Mouse (Mus musculus): ENCODE results near the gene Aldh5a1. TPM values are rescaled to one million over a fixed set of nuclear protein-coding genes. Genes with fewer than 3 reads are reported as not detected.
"Not testable (repeated sequence)": the region's sequence is repeated elsewhere in the genome, so short reads cannot be mapped to it uniquely, and the experiment has no call there.

Gene Aldh5a1
- total RNA-seq (2015; ENCODE audit: low replicate concordance) = not detected in 2 replicates
- 0.13 TPM in 1 of 2 replicates, not detected in the other for total RNA-seq (2017; ENCODE audit: low replicate concordance)

DNA sequence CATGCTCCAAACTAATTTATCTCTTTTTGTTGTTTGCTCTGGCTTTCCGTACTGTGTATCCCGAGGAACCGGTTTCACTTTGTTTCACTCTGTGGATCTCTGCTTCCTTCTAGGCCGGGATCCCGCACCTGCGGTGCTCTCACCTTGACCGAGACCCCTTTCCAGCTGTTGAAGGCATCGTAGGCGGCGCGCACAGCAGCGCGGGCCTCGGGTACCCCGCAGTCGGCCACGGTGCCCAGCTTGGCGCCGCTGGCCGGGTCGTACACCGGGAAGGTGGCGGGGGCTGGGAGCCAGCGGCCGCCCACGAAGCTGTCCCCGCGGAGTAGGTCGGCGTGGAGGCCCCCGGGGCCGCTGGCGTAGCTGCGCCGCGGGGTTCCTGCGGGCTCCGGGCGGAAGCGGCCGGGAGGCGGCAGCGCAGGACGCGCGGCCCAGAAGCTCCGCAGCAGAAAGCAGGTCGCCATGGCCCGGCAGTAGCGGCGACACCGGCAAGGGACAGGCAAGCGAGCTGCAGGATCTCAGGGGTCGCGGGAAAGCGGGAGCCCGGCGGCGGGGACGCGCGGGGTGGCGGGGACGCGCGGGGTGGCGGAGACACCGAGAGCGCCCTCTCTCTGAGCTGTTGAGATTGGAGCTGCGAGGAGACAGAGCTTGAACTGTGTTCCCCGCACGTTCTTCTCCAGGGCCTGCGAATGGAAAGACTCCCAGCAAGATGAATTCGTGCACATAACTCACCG, at the start of gene Aldh5a1:
Gene Aldh5a1, minus strand, starts transcription at position 554 of the 731 bp plus-strand sequence.
- ATAC-seq (replicated peaks; ENCODE audit: low FRiP score, poor library complexity, severe bottlenecking) = no peak

DNA sequence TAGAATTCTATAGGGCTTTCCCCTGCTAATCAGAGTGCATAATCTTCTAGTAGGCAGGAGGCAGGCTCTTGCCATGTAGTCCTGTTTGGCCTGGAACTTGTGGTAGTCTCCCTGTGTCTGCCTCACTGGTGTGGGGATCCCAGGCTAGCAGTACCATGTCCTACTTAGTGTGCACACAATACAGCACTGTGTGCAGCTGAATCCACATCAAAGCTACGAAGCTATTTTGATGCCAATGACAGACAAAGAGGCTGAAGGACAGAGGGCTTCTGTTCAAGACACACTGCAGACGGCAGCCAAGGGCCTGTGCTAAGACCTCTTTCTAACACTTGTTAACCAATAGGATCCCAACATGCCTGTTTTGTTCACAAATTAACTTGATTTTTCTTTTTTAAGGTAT, 48.0 kb upstream of the Aldh5a1 start:
- no peak for ATAC-seq (replicated peaks; ENCODE audit: low FRiP score, poor library complexity, severe bottlenecking)

DNA sequence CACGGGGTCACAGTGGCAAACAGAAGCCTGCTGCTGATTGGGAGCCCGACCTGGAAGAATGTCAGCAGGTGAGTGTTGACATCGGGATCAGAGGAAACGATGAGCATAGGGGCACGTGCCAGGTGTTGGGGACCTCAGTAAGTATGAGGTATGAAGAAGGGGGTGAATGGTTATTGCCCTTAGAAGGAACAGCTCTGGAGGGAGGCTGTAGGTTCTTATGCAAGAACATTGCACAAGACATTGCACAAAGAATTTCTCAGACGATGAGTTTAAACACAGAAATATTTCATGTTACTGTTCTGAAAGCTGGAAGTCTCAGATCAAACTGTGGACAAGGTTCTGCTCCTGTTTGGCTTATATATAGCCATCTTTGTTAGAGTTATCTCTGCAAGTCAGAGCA, 43.6 kb upstream of the Aldh5a1 start:
- no peak for ATAC-seq (replicated peaks; ENCODE audit: low FRiP score, poor library complexity, severe bottlenecking)

DNA sequence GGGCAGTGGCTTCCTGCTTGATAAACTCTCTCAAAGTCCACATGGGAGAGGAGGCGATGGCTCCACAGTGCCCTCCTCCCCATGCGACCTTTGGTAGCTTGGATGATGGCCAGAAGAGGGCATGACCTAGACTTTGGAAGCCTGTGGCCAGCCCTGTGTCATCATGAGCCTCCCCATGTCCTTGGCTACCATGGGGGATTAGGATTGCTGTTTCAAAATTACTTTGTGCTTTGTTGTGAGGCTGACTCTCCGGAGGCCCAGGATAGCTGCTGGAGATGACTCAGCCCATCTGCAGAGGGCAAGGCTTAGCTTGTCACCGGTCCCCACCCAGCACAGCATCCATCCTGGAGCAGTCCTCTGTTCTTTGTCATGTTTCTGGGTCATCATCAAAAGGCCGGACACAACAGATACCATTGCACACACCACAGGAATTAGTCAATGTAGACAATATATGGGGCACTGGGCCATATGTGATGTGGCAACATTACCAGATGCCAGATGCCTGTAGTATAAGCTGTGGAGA, 40.4 kb upstream of the Aldh5a1 start:
- ATAC-seq (replicated peaks; ENCODE audit: low FRiP score, poor library complexity, severe bottlenecking) = no peak

DNA sequence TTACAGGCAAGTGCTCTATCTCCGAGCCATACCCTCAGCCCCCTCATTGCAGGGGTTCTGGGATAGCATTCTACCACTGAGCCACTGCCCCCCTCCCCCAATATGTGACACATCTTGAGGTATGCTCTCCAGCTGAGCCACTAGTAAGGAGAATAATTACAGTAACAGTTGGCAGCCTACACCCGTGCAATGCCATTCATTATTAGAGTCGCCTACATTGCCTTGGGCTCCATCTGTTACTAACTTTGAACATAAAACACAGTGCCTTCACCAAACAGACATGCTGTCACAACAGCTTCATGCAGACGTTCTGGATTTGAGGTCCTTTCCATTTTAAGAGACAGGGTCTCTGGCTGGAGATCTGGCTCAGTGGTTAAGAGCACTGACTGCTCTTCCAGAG, 38.9 kb upstream of the Aldh5a1 start:
- no peak for ATAC-seq (replicated peaks; ENCODE audit: low FRiP score, poor library complexity, severe bottlenecking)

DNA sequence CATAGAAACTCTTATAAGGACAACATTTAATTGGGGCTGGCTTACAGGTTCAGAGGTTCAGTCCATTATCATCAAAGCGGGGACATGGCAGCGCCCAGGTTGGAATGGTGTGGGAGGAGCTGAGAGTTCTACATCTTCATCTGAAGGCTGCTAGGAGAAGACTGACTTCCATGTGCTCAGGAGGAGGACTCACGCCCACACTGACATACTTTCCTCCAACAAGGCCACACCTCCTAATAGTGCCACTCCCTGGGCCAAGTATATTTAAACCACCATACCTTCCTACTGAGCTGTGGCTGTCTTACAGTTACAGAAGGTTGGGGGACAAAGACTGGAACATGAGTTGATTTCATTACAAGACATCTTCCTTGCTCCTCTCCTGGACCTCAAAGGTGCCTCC, 34.3 kb upstream of the Aldh5a1 start:
- not testable (repeated sequence) for ATAC-seq (replicated peaks; ENCODE audit: low FRiP score, poor library complexity, severe bottlenecking)

DNA sequence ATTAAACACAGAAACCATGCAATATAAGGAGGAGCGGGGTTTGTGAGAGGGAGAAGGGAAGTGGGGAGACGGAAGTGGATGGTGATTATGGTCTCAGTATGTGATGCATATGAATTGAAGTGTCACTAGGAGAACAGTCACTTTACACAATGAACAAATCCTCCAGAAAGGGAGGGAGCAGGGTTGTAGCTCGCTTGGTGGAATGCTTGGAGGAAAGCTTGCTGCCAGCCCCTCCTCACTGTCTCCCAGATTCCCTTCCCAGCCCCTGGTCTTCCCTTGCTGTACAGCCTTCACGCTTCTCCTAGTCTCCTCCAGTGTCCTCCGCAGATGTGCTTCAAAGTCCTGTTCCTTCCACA, 28.4 kb upstream of the Aldh5a1 start:
- ATAC-seq (replicated peaks; ENCODE audit: low FRiP score, poor library complexity, severe bottlenecking) = peak; percentile 58

DNA sequence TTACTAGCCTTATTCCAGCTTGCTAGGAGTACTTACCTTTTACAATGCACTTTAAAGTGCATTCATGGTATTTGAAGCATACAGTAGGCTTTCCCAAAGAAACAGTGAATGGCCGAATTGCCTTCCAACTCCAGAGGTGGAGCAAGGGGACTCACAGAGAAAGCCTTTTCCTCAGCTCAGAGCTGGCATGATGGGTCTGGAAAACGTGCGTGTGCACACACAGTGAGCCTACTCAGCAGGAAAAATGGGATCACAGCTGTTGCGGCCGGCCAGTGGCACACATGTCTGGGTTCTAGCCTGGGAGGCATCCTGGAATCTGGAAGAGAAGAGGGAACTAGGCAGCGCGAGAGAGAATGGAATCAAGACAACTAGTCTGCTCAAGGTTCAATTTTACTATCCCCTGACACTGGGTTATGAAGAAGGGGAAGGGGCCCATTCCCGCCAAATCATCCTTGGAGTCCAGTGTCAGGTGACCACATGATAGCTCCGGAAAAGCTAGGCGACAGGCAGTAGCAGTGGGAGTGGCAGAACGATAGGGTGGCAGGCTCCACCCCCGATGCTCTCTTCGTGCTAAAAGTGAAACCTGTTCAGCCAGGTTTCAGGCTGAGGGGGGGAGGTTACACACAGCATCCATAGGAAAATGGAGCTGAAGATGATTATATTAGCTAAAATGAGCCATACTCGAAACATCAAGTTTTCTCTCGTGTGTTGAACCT, 27.8 kb upstream of the Aldh5a1 start:
- peak; percentile 70 for ATAC-seq (replicated peaks; ENCODE audit: low FRiP score, poor library complexity, severe bottlenecking)

DNA sequence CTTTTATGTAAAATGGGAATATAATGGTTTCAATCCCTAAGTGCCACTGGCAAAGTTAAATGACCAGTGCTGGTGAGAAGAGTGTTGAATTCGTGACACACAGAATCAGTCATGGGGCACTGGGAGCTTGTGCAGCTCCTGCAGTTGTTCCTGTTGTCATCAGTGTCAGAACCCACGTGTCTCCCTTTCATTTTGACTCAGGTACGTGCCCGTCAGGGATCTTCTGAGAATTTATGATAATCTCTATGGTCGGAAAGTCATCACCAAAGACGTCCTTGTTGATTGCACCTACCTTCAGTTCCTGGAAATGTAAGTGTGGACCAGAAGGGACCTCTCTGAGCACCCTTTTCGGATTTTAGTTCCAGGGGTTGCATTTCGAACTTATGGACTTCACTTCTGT, 24.7 kb upstream of the Aldh5a1 start:
- no peak for ATAC-seq (replicated peaks; ENCODE audit: low FRiP score, poor library complexity, severe bottlenecking)

DNA sequence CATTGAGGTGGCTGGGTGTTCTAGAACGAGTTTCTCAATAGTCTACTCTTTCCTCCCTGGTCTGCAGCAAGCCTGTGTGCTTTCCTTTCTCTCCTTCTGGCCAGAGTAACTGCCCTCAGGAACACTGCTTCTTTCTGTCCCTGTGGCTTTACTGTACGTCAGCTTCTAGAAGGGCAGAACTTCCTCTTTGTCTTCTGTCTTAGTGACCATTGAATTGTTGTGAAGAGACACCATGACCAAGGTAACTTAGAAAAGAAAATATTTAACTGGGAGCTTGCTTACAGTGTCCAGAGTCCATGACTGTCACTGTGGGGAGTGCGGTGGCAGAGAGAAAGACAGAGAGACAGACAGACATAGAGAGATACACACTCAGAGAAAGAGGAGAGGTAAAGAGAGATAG, 22.6 kb upstream of the Aldh5a1 start:
- no peak for ATAC-seq (replicated peaks; ENCODE audit: low FRiP score, poor library complexity, severe bottlenecking)

DNA sequence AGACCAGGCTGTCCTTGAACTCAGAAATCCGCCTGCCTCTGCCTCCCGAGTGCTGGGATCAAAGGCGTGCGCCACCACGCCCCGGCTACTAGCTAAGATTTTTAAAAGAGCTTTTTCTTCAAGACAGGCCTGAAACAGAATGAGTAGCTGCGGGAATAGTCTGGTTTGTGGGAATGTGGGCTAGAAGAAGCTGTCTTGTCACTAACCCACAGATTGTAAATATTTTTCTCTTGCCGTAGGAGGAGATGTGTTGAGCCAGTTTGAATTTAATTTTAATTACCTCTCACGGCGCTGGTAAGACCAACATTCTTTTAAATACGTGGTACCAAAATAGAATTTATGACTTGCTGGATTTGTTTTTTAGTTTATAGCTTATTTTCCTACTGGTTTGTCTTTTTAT, 21.2 kb upstream of the Aldh5a1 start:
- ATAC-seq (replicated peaks; ENCODE audit: low FRiP score, poor library complexity, severe bottlenecking) = no peak

DNA sequence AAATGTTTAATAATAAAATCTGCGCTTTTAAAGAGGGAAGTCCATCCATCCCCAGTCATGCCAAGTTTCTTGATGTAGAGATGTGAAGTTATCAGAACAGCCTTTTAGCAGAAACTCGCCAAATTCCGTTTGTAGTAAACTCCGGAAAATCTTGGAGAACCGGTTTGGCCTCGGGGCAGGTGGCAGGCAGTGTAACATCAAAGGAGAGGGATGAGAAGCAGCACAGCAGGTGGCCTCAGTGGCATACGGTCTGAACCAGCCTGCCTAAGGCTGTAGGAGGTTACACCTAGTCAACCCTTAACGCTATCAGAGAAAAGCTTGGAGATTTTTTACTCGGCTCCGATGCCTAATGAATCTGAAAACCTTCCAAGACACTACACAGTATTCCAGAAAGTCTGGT, 18.0 kb upstream of the Aldh5a1 start:
- no peak for ATAC-seq (replicated peaks; ENCODE audit: low FRiP score, poor library complexity, severe bottlenecking)

DNA sequence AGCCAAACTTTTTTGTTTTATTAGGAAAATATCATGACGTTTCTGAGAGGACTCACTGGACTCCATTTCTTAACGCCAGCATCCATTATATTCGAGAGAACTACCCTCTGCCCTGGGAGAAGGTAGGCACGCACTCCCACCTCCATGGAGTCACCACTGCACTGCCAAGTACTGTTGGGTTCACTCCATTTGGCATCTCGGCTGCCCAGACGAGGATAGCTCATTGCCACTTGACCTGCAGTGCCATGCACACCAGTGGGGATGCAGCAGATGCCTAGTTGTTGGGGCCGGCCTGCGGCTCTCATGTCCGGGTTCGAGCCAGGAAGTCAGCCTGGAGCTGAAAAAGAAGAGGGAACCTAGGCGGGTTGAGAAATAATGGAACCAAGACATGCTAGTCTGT, 17.6 kb upstream of the Aldh5a1 start:
- ATAC-seq (replicated peaks; ENCODE audit: low FRiP score, poor library complexity, severe bottlenecking) = no peak

DNA sequence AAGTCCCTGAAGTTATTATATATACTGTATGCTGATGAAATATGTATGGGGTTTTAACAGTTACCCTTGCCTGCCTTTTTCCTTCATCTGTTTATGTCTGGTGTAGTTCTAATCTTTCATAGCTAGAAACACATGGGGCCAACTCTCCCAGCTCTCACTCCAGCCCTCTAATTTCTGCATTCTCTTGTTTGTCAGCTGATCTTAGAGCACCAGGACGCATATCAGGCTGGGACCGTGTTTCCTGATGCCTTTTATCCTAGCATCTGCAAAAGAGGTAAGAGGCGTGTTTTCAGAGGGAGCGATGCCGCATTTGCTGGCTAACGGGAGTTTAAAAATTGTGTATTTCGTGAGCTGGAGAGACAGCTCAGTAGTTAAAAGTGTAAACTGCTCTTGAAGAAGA, 15.2 kb upstream of the Aldh5a1 start:
- no peak for ATAC-seq (replicated peaks; ENCODE audit: low FRiP score, poor library complexity, severe bottlenecking)

DNA sequence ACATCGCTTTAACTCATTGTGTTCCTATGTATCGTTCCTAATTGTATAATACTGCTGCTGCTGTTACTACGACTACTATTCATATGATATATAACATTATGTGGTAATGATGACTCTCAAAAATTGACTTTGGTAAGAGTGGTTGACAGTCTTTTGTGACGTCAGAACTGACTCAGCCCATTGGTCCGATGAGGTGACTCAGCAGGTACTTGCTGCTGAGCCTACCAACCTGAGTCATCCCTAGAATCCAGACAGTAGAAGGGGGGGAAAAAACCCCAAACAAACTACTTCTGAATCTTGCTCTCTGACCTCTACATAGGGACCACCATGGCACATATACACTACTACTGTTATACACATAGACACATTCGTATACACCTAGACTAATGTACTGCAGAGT, 11.4 kb upstream of the Aldh5a1 start:
- no peak for ATAC-seq (replicated peaks; ENCODE audit: low FRiP score, poor library complexity, severe bottlenecking)

DNA sequence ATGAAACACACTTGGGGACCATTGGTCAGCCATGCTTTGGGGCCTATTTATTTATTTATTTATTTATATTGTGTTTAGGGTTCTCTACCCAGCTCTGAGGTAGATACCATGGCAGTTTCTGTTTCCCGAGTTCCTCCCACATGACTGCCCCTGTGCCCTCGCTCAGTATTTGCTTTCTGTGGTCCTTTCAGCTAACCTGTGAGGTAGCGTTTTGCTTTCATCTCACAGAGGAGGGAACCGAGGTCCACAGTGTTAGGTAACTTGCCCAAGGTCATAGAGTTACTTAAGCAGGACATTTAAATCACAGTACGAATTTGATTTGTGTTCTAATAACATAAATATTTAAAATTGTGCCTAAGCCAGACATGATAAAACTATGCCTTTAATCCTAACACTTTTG, 9.7 kb upstream of the Aldh5a1 start:
- no peak for ATAC-seq (replicated peaks; ENCODE audit: low FRiP score, poor library complexity, severe bottlenecking)

DNA sequence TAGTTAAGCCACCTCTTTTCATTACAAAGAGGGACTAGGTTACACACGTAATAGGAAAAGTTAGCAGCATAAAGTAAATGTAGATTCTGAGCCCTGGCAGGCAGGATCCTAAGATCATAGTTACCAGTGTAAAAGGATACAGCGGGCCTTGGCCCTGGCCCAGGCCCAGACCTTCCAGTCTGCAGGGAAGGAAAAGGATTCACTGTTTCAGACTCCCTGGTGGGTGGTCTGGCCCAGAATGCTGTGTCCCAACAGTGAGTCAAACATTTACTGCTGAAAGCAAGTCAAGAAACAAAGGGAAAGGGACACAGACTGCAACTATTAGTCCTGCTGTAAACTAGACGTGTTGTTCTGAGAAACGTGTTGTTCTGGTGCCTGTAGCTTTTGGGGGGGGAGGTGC, 8.1 kb upstream of the Aldh5a1 start:
- no peak for ATAC-seq (replicated peaks; ENCODE audit: low FRiP score, poor library complexity, severe bottlenecking)

DNA sequence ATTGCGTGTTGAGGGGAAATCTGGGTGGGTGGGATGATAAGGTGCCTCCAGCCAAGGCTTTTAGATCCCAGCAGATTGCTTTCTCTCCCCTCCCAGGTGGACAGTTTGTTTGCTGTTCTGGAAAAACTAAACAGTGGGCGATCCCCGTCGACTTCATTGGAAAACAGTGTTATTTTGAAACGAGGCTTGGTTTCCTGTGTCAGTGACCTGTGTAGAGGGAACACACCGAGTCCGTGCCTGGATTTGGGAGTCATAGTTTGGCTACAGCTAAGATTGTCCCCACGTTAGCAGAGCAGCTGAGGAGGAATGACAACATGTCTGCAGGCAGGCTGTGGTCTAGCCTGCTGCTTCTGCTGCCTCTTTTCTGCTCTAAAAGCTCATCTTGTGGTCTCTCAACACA, 5.8 kb upstream of the Aldh5a1 start:
- ATAC-seq (replicated peaks; ENCODE audit: low FRiP score, poor library complexity, severe bottlenecking) = no peak

DNA sequence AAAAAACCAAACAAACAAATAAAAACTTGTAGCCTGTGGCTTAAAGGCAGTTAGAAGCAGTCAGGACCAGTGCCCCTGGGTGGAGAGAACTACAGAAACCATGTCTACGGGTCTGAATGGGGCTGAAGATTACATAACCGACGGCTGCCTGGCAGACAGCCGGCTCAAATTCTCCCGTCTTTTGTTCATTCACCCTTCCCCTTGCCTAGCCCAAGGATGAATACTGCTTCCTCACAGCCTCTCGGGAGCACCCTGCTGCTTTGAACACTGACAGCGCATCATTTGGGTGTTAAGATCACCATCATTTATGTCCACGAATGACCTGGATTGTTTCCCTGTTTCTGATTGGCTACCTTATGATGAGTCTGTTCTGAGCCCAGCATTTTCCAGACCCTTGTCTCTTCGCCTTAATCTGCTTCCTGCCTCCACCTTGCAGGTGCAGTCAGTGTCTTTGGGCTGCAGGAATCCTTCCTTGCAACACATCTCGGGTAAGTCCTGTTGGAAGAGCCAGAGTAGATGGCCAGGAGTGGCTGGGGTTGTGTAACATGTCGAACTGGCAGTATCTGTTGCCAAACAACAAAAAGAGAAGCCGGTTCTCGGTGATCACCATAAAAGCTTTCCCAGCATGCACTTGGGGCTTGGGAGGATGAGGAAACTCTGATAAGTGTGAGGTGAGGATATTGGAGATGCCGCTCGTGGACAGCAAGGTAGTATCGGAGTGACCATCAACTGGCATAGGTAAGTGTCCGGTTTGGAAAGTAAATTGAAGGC, 5.2 kb upstream of the Aldh5a1 start, which contains the start of gene Gpld1:
Gene Gpld1, plus strand, starts transcription at position 641 of the 771 bp plus-strand sequence.
- no peak for ATAC-seq (replicated peaks; ENCODE audit: low FRiP score, poor library complexity, severe bottlenecking)

DNA sequence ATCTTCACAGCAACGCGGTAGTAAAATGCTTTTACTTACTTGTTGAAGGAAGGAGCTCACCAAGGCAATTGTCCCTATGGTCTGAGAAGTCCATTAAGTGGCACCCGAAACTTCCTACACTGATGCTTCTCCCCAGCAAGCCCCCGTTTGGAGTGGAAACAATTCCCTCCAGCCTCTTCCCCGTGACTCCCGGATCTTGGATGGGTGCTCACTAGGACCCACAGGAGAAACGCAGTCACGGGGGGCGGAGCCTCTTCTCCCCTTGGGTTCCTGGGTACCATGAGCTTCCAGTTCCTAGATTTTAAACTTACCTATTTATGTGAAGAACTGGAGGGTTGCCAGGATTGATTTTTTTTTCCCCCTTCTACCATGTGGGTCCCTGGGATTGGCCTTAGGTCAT, 2.0 kb upstream of the Aldh5a1 start:
- no peak for ATAC-seq (replicated peaks; ENCODE audit: low FRiP score, poor library complexity, severe bottlenecking)

DNA sequence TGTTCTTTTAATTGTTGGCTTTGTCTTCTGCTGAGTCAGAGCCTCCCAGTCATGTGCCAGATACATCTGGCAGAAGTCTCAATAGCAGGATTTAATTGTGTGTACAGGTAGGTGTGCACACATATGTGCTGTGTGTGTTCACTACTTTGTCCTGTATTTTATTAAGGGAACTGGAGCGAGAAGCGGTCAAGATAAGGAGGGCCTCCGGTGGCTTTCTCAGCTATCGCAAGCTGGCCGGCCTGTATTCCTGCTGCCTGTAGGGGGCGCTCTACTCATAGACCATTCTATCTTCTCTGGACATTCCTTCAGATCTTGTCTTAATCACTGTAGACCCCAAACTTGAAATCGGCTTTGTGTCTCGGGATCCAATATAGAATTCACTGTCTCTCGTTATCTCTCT, 1.2 kb upstream of the Aldh5a1 start:
- ATAC-seq (replicated peaks; ENCODE audit: low FRiP score, poor library complexity, severe bottlenecking) = no peak

All from erythroid progenitor cell, adult 5-6 weeks (primary cell).